Mouse (Mus musculus) urinary bladder, adult 18-20 months (tissue): Measurements from ENCODE around the gene Socs3.
A peak's percentile ranks its signal among the peaks of the same experiment; 100 is the strongest.

ENCODE experiments used
- DNase-seq, 2 experiments: peaks; one replicate each; pipeline ENCODE4 v3.0.0; 2022; ENCODE audit warnings: low spot score in 2 of 2, mixed read lengths in 2 of 2

The Socs3 gene

DNA sequence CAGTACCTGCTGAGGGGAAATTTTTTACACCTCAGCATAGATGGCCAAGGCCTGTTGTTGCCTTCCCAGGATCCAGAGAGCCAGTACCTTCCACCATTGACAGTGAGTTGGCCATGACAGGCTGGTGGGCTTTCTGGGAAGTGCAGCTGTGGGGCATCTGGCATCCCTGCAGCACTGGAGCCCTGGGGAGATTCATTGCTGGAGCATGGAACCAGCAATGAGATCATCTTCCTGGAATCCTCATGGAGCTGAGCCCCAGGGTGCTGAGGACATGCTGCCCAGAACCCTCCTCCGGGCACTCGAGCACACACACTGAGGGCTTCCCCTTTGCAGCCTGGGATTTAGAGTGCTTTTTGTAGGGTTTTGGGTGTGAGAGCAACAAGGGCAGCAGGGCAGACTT is 25.4 kb upstream of the Socs3 start:
- no peak for DNase-seq

GRCm38 (mm10) chr11:117994250-117995057 is 24.6 kb upstream of the Socs3 start:
- no peak for DNase-seq

- DNase-seq = no peak
These were observed 23.6 kb upstream of the Socs3 start for GRCm38 (mm10) chr11:117993190-117994175.

DNA sequence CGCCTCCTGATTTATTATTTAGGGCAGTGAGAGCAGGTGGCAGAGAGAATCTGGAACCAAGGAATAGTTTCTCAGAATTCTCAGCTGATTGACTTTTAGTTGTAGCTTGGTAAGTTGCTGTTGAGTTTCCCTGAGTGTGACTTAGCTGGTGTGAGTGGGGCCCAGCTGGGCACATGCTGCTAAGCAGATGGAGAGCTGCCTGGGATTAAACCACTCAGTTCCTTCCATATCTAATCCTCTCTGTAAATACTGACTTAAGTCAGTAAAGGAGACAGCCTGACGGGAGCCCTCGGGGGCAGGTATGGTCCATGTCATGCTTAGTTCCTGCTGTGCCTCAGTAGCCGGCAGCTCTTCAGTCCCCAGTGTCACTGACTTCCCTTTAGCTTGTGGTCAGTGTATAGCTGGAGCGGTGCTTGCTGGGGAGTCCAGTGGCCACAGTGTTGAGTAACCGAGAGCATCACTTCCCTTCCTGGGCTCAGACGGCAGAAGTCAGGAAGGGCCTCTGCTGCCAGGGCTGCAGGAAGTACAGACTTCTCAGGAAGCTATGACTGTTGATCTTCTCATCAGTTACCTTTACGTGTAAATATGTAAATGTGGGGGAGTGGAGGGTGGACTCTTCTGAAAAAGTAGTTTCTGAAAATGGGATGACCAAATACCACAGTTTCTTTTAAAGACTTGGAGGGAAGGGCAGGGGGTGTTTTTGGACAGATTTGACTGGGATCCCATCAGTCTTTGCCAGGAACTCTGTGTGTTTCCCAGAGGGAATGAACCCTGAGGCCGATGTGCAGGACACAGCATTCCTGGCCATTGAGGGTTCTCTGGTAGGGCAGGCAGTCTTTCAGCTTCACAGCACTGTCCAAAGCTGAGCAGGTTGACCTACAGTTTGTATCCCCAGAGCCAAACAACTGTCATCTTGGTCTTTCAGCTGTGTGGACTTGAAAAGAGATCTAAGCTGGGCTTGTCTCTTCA is 21.9 kb upstream of the Socs3 start:
- no peak for DNase-seq

DNA sequence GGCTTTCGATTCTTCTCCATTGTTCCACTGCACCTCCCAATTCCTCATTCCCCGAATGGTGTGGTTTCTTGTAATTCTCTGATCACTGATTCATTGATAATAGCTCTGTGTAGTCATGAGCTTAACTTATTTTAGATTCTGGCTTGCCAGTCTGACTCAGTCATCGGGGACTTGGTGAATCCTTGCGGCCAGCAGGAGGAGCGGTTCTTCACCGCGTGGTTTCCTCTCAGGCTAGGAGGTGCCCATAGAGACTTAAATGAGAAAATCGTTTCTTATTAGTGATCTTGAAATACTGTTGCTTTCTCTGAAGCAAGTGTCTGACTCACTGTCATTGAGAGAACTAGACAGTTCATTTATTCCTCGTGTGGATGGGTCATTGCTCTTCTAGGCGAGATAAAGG is 20.1 kb upstream of the Socs3 start:
- DNase-seq = no peak

GRCm38 (mm10) chr11:117989241-117989640 is 19.4 kb upstream of the Socs3 start:
- DNase-seq = no peak

GRCm38 (mm10) chr11:117987968-117988367 is 18.1 kb upstream of the Socs3 start:
- DNase-seq = no peak

DNA sequence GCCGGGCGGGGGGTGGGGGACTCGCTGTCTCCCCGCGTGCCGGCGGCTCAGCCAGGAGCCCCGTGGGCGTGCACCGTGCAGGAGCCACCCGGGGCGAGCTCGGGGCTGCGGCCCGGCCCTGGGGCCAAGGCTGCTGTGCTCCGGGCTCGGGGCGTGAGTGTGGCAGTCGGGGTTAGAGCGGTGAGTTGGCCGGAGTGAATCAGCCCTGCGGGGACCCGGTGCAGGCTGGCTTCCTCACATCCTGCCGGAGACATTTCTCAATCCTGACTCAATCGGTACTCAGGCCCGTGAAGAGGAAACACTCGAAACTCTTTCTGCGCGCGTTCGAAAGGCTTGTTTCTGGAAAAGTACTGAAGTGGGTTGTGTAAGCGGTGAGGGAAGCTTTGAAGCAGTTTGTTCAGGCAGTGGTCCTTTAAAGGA is 17.2 kb upstream of the Socs3 start:
- DNase-seq = no peak

- peak; percentile 87 to 88 for DNase-seq
These were observed 16.5 kb upstream of the Socs3 start, which contains the start of gene Pgs1 for GRCm38 (mm10) chr11:117986126-117987031. Gene Pgs1 (plus strand): TSS chr11:117986292.

GRCm38 (mm10) chr11:117983770-117984169 is 13.9 kb upstream of the Socs3 start:
- DNase-seq = no peak

DNA sequence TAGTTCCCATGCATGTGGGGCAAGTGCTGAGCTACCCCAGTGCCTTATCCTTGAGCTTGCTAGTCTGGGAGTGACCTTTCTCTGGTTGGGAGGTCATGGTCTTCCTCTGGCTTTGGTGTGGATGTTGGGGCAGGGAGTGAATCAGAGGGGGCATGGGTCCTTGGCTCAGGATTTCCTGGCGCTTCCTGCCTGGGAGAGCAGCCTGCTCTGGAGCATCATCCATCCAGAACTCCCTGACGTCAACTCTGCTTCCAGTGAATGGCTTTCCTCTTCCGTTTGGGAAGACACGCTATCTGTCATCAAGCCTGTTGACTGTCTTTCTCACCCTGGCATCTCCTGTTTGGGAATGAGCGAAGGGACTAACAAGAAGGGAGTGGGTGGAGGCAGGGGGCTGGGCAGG is 12.6 kb upstream of the Socs3 start:
- no peak for DNase-seq

- DNase-seq = no peak
These were observed 9.5 kb upstream of the Socs3 start for GRCm38 (mm10) chr11:117979388-117979787.

DNA sequence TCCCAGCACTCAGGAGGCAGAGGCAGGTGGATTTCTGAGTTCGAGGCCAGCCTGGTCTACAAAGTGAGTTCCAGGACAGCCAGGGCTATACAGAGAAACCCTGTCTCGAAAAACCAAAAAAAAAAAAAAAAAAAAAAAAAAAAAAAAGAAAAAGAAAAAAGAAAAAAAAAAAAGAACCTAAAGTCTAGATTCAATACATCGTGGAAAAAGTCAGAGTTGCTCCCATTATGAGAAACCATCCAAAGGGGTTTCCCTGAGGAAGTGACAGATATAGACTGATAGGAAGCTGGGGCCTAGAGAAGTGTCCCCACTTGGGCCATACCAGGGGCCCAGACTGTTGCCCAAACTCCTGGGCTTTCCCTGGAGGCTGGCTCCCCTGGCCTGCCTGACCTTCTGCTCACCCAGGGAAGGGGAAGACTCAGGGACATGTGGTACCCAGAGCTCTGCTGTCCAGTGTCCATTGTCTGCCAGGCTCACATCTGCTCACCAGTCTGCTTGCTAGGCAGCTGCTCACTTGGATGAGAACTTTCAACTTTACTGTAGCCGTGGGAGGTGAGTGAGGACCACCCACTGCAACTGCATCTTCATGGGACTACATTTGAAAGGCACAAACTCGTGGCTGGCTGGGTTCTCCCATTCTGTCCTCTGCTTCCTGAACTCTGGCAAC is 8.0 kb upstream of the Socs3 start:
- no peak for DNase-seq

DNA sequence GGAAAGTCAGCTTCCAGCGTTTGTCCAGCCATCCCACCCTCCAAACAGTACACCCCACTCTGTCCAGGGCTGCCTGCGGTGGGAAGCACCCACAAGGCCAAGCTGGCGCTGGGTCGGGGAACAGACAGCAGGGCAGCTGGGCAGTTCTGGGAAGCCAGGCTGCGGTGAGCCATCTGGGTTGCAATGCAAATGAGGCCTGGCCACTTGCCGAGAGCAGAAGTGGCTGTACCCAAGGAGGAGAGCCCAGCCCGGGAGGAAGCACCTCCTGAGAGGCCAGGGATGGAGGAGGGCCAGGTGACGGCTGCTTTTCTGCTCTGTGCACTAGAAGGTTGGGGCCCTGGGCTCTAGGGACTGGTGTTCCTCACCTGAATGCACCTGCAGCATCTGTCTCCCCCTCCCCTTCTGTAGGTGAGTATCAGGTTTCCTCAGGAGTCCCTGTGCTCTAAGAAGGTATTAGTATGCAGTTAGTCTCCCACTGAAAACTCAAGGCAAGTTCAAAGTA is 6.3 kb upstream of the Socs3 start:
- no peak for DNase-seq

DNA sequence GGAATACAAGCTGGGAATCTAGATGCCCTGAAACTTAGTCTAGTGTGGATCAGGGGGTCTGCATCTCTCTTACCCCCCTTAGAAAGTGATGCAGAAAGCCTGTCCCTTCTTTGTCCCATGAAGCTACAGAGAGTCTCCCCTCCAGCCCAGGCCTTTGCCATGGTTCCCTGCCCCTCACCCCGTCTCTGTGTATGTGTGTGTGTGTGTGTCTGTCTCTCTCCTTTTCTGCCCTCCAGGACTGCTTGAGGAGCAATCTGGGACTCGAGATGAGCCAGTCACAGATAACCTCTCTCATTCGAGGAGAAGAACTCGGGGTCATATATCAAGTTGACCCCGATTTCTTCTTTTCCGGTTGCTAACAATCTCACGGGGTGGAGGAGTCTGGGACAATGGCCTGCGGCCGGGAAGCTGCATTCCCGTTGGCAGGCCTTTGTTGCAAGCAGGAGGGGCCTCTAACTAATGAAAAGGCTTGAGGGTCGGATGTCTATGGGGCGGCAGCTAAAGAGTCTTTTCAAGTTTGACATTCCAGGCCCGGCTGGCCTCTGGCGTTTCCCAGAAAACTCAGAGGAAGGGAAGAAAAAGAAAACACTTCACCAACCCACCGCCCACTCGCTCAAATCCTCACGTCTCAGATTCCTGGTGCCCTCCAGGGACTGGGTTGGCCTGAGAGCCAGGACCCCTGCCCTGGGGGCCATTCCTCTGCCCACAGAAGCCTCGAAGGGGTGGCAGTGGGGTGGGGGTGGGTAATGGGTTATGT is 5.5 kb upstream of the Socs3 start:
- no peak for DNase-seq

DNA sequence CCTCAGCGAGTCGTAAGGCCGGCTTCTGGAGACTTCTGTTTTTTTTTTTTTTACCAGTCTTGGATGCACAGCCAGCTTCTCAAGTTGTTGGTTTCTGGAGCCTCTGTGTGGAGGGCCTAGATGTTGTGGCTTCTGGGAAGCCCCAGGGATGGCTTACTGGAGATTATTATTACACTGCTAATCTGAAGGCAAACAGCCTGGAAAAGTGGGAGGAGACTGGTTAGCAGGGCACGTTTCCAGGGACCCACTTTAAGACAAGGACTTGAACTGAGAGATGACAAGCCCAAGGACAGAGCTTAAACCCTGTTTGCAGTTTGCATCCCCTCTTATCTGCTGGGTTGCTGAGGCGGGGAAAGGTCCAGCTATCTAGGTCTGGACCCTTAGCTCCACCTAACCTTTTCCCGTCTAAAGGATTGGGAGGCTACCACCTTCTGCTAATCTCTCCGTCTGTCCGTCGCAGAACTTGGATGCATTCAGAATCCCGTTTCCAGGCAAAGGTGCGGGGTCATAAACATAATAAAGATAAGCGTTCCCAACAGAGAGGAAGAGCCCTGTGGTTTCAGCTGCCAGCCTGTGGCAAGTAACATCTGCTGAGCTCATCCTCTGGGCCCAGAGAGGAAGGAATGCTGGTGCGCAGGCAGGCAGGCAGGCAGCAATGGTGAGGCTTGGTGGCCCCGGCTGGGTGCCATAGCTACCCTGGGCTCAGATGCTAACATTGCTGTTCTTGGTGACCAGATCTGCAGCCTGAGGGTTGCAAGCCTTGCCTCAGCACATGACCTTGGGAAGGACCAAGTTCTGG is 4.7 kb upstream of the Socs3 start:
- DNase-seq = no peak

DNA sequence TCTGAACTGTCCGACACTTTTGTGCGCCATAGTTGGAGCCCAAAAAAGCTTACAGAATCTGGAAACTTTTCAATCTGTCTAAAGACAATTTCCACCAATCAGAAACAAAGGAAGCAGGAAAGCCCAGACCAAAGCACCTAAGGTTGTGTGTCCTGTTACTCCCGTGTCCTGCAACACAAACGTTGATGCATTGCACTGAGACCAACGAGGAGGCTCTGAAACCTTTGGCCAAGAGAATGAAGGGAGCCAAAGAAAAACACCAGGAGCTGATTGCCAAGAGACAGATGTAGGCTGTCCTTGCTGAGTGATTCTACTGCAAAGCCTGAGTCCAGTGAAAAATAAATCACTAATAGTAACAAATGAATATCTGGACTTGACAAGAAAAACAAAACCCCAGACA is 3.7 kb upstream of the Socs3 start:
- DNase-seq = no peak
